Mouse (Mus musculus) right cerebral cortex, adult 2 months (tissue): ENCODE measurements at regions not wholly inside any gene's neighbourhood (a gene's known extent, or its start where the extent isn't known, plus 50 kb on each side); places are given as distances from the start of the nearest gene placed in this dataset.
"Not testable (repeated sequence)": the region's sequence is repeated elsewhere in the genome, so short reads cannot be mapped to it uniquely, and the experiment has no call there.

Experiments used
- DNase-seq, 2 experiments: peaks; one replicate each; pipeline ENCODE4 v3.0.0; 2021 to 2022; ENCODE audit warnings: low spot score in 2 of 2

GRCm38 (mm10) chr9:27453476-27453875 lies 56.9 kb downstream of the Spata19 start:
- no peak for DNase-seq

- peak; percentile 53 to 63 for DNase-seq
Observed at GRCm38 (mm10) chr9:27453924-27454652, 57.5 kb downstream of the Spata19 start.

- DNase-seq = no peak
Observed at GRCm38 (mm10) chr9:27458335-27459040, 61.9 kb downstream of the Spata19 start.

- DNase-seq = no peak
Observed at GRCm38 (mm10) chr9:27461029-27461428, 64.4 kb downstream of the Spata19 start.

- no peak for DNase-seq
Observed at GRCm38 (mm10) chr9:27464006-27464405, 67.4 kb downstream of the Spata19 start.

GRCm38 (mm10) chr9:27475468-27475867 lies 78.9 kb downstream of the Spata19 start:
- DNase-seq = peak; percentile 14 to 44

- no peak for DNase-seq
Observed at GRCm38 (mm10) chr9:27476636-27477035, 80.0 kb downstream of the Spata19 start.

GRCm38 (mm10) chr9:27477079-27477687 lies 80.6 kb downstream of the Spata19 start:
- DNase-seq = no peak

- no peak for DNase-seq
Observed at GRCm38 (mm10) chr9:27478346-27478745, 81.7 kb downstream of the Spata19 start.

GRCm38 (mm10) chr9:27501816-27502215 lies 105.2 kb downstream of the Spata19 start:
- DNase-seq = no peak

- DNase-seq = peak in 1 of 2 experiments; percentile 14
Observed at GRCm38 (mm10) chr9:27509157-27509556, 112.6 kb downstream of the Spata19 start.

GRCm38 (mm10) chr9:27509711-27510110 lies 113.1 kb downstream of the Spata19 start:
- peak in 1 of 2 experiments; percentile 17 for DNase-seq

GRCm38 (mm10) chr9:27511161-27511560 lies 114.6 kb downstream of the Spata19 start:
- DNase-seq = peak; percentile 61 to 69

GRCm38 (mm10) chr9:27515427-27516110 lies 119.0 kb downstream of the Spata19 start:
- no peak for DNase-seq

- no peak for DNase-seq
Observed at GRCm38 (mm10) chr9:27518031-27518430, 121.4 kb downstream of the Spata19 start.

GRCm38 (mm10) chr9:27519711-27520110 lies 123.1 kb downstream of the Spata19 start:
- no peak for DNase-seq

GRCm38 (mm10) chr9:27521181-27521580 lies 124.6 kb downstream of the Spata19 start:
- no peak for DNase-seq

GRCm38 (mm10) chr9:27526681-27527080 lies 130.1 kb downstream of the Spata19 start:
- no peak for DNase-seq

- no peak for DNase-seq
Observed at GRCm38 (mm10) chr9:27538480-27538879, 141.9 kb downstream of the Spata19 start.

GRCm38 (mm10) chr9:27541585-27542151 lies 145.1 kb downstream of the Spata19 start:
- DNase-seq = no peak

GRCm38 (mm10) chr9:27554697-27555096 lies 158.1 kb downstream of the Spata19 start:
- not testable (repeated sequence) for DNase-seq
